Mouse (Mus musculus) bone marrow, adult 2 months (tissue): ENCODE data around the gene Uqcc3.

Experiments
- CTCF ChIP-seq: fragments of 200-500 bp; IDR thresholded peaks from 2 replicates; pipeline ENCODE4 v1.5.1; 2011; ENCODE audit warnings: low read length, control low read depth; ENCODE audit not compliant: control insufficient read depth, insufficient read depth
- POLR2A ChIP-seq: fragments of 200-500 bp; IDR thresholded peaks from 2 replicates; pipeline ENCODE4 v1.6.1; 2011; ENCODE audit warnings: low read depth, mild to moderate bottlenecking, control low read depth, low read length, borderline replicate concordance; ENCODE audit not compliant: control insufficient read depth

GRCm38 (mm10) chr19:8838041-8838730, 42.5 kb downstream of the Uqcc3 start:
- TF ChIP-seq POLR2A = no peak
- no peak for TF ChIP-seq CTCF
